Mouse (Mus musculus) stomach, postnatal 0 days (tissue): Measurements from ENCODE around the gene Metap1.

Experiments
- CTCF ChIP-seq: IDR thresholded peaks from 2 replicates; pipeline ENCODE4 v1.5.1; 2016; ENCODE audit warnings: antibody characterized with exemption, low read depth, mild to moderate bottlenecking, moderate library complexity
- EP300 ChIP-seq: optimal IDR thresholded peaks from 2 replicates; pipeline ENCODE3; 2016; ENCODE audit warnings: antibody characterized with exemption

- TF ChIP-seq CTCF: no peak
- no peak for TF ChIP-seq EP300
Observed at GRCm38 (mm10) chr3:138488584-138489326, 560 bp downstream of the Metap1 start.
